Mouse (Mus musculus) heart, postnatal 0 days (tissue): ENCODE measurements at regions not wholly inside any gene's neighbourhood (a gene's known extent, or its start where the extent isn't known, plus 50 kb on each side); places are given as distances from the start of the nearest gene placed in this dataset.

Experiments used
- ATAC-seq: fragments of 200-750 bp; cut with Nextera tagmentation; 2 replicates; pipeline ENCODE4 v1.8.0; 2017; ENCODE audit warnings: low read depth, moderate number of reproducible peaks, moderate library complexity; ENCODE audit not compliant: insufficient read depth
- DNase-seq: peaks from one replicate; pipeline ENCODE4 v3.0.0-alpha.2; 2016; ENCODE audit warnings: low spot score
- H3K27ac ChIP-seq: fragments of 300-500 bp; sonication (generic); 2 replicates; pipeline ENCODE4 v1.5.1; 2014; ENCODE audit warnings: low read depth, mild to moderate bottlenecking
- H3K27me3 ChIP-seq: fragments of 300-500 bp; sonication (generic); 2 replicates; pipeline ENCODE4 v1.6.1; 2014; ENCODE audit warnings: low read length, mixed read lengths; ENCODE audit not compliant: control insufficient read depth, insufficient read depth
- H3K36me3 ChIP-seq: fragments of 300-500 bp; sonication (generic); replicated peaks from 2 replicates; pipeline ENCODE4 v1.6.1; 2014; ENCODE audit warnings: low read length, mixed read lengths; ENCODE audit not compliant: control insufficient read depth, insufficient read depth
- H3K4me1 ChIP-seq: fragments of 300-500 bp; sonication (generic); 2 replicates; pipeline ENCODE4 v1.6.1; 2014; ENCODE audit warnings: antibody characterized with exemption; ENCODE audit not compliant: control insufficient read depth, insufficient read depth
- H3K4me2 ChIP-seq: fragments of 300-500 bp; sonication (generic); 2 replicates; pipeline ENCODE4 v1.6.1; 2014; ENCODE audit warnings: low read depth, mild to moderate bottlenecking, low read length, moderate library complexity
- H3K4me3 ChIP-seq: fragments of 300-500 bp; sonication (generic); 2 replicates; pipeline ENCODE4 v1.5.1; 2014; ENCODE audit warnings: low read depth, low read length
- H3K9ac ChIP-seq: fragments of 300-500 bp; sonication (generic); replicated peaks from 2 replicates; pipeline ENCODE4 v1.6.1; 2014; ENCODE audit warnings: low read depth, low read length, mixed read lengths
- H3K9me3 ChIP-seq: fragments of 300-500 bp; sonication (generic); replicated peaks from 2 replicates; pipeline ENCODE4 v1.6.1; 2016; ENCODE audit warnings: low read length; ENCODE audit not compliant: control insufficient read depth
- CTCF ChIP-seq: IDR thresholded peaks from 2 replicates; pipeline ENCODE4 v1.5.1; 2016; ENCODE audit warnings: antibody characterized with exemption, control low read depth, low read depth
- EP300 ChIP-seq: IDR thresholded peaks from 2 replicates; pipeline ENCODE4 v1.6.1; 2016; ENCODE audit warnings: antibody characterized with exemption, low read depth
- WGBS: fragments of 180-500 bp; shearing (Covaris S2); extraction: QIAGEN DNeasy Blood & Tissue Kit; methylation state at CpG from one replicate; pipeline ENCODE4 v1.1.7; 2014; 5-methylcytosine and 5-hydroxymethylcytosine counted together

GRCm38 (mm10) chr4:142773651-142774151 is 439.1 kb downstream of the Prdm2 start:
- H3K36me3 ChIP-seq = no peaks in the 10 kb centered on the region
- DNase-seq = no peak
- no peak overlapping the region for H3K4me3 ChIP-seq
- no peak overlapping the region for H3K9ac ChIP-seq
- no peaks in the 10 kb centered on the region for H3K4me1 ChIP-seq
- ATAC-seq = no peak
- no peak overlapping the region for H3K4me2 ChIP-seq
- no peaks in the 10 kb centered on the region for H3K27me3 ChIP-seq
- TF ChIP-seq EP300 (no peak), CTCF (no peak)
- WGBS = 57% methylated on average over 10 of the region's 10 CpGs
- H3K9me3 ChIP-seq = no peaks in the 10 kb centered on the region
- no peak overlapping the region for H3K27ac ChIP-seq

DNA sequence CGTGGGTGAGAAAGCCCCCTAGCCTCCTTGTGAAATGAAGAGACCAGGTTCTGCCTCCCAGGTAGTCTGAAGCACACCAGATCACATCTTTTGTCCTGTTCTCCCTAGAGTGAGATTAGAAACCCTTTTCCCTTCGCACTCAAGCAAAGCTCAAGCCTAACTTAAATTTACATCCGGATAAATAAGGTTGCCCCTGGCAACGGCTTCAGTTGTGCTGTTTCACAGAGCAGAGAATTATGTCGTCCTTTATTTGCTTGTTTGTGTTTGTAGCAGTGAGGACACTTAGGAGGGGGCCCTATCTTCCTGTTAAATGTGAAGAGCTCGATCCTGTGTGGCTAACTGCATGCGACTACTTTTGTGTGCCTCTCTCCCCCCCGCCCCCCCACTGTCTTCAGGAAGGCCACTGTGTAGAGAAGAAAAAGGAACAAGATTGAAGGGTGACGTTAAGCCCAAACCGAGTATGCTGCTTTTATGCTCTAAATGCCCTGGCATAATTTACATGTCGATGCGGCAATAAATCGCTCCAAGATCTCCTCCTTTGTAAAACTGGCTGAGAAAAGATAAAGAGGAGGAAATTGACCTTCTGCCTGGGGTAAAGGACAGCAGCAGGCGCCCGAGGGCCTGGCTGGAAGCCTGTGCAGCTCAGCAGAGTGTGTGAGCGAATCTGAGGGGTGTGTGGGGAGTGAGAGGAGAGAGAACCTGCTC is 439.9 kb downstream of the Prdm2 start:
- ATAC-seq = no peak
- Histone ChIP-seq H3K9me3 (no peaks in the 10 kb centered on the region), H3K27ac (no peak overlapping the region), H3K27me3 (no peaks in the 10 kb centered on the region), H3K4me2 (no peak overlapping the region), H3K9ac (no peak overlapping the region), H3K36me3 (no peaks in the 10 kb centered on the region), H3K4me1 (no peaks in the 10 kb centered on the region), H3K4me3 (no peak overlapping the region)
- no peak for DNase-seq
- TF ChIP-seq CTCF (no peak), EP300 (no peak)
- 14% methylated on average over 16 of the region's 16 CpGs for WGBS

DNA sequence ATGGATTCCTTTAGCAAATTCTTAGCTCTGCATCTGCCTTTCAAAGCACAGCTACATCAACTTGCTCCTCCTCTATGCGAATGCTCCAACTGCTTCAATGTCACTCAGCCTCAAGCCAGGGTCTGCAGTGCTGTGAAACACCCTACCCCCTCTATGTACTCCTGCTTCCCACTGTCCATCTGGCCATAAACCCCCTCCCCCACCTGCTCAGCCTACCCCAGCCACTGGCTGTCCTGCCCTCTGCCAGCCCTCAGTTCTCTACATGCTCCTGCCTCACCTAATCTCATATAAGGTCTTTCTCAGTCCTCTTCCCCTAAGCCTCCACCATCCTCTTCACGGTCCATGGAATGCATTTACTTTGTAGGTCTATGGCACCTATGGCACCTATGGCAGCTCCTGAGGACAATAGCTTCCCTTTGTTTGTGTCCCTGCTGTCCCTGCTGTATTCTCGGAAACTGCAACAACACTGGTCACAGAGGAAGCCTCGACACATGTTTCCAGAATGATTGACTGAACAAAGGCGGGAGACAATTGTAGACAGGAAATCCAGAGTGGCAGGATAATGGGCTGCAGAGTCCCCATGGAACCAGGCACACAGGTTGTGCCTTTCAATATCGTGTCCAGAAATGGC is 441.2 kb downstream of the Prdm2 start:
- Histone ChIP-seq H3K4me2 (no peak overlapping the region), H3K36me3 (no peaks in the 10 kb centered on the region), H3K9ac (no peak overlapping the region), H3K4me3 (no peak overlapping the region), H3K27me3 (no peaks in the 10 kb centered on the region), H3K27ac (no peak overlapping the region), H3K4me1 (no peaks in the 10 kb centered on the region), H3K9me3 (no peaks in the 10 kb centered on the region)
- ATAC-seq (no peak), DNase-seq (no peak)
- TF ChIP-seq CTCF = no peak
- WGBS = 57% methylated on average over 6 of the region's 6 CpGs

DNA sequence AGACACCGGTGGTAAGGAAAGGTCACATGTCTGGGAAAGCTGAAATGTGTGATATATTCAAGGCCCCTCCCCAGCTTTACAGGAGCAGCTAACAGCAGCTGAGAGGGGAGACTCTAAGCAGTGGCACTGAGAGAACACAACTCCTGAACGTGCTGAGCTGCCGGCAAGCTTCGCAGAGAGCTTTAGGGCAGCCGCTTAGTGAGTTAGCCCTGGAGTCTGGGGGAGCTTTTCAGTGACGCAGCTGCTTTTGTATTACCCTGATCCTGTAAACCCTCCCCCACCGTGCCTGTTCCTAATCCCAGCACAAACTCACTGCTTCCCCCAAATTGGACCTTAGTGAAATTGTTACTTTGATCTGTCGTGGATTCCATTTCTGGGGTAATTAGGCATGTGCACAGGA is 442.6 kb downstream of the Prdm2 start:
- no peak overlapping the region for H3K4me3 ChIP-seq
- H3K36me3 ChIP-seq = no peaks in the 10 kb centered on the region
- no peak overlapping the region for H3K27ac ChIP-seq
- no peak overlapping the region for H3K9ac ChIP-seq
- DNase-seq (no peak), ATAC-seq (no peak)
- WGBS = 27% methylated on average over 8 of the region's 8 CpGs
- no peaks in the 10 kb centered on the region for H3K4me1 ChIP-seq
- no peak for TF ChIP-seq CTCF
- no peak for TF ChIP-seq EP300
- H3K4me2 ChIP-seq = no peak overlapping the region
- no peaks in the 10 kb centered on the region for H3K9me3 ChIP-seq
- H3K27me3 ChIP-seq = no peaks in the 10 kb centered on the region

DNA sequence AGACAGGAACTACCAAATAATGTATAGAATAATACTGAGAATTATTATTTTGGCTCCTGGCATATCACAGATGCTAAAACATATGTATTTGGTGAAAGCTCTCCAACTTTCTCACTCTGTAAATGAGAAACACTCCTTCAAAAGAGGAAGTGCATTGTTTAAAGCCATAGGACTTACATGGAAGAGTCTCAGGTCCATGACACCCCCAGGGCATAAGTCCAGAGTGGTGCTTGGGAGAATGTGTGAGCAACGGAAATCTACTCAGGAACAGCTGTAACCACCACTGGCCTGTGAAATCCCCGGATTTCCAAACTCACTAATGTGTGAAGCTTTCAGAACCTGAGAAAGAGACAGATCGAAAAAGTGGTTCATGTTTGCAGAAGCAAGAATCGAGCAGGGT is 445.1 kb downstream of the Prdm2 start:
- WGBS = 62% methylated on average over 4 of the region's 4 CpGs
- H3K4me1 ChIP-seq = no peaks in the 10 kb centered on the region
- DNase-seq (no peak), ATAC-seq (no peak)
- H3K4me3 ChIP-seq = no peak overlapping the region
- no peak overlapping the region for H3K9ac ChIP-seq
- no peak for TF ChIP-seq CTCF
- no peak for TF ChIP-seq EP300
- no peaks in the 10 kb centered on the region for H3K27me3 ChIP-seq
- H3K9me3 ChIP-seq = 0 out of 2 replicates have a peak, but pooled peaks cover 3% of the 10 kb centered on the region
- H3K36me3 ChIP-seq = no peaks in the 10 kb centered on the region
- H3K4me2 ChIP-seq = no peak overlapping the region
- no peak overlapping the region for H3K27ac ChIP-seq
